Mouse (Mus musculus): ENCODE measurements around the gene Wnt6.
A peak's percentile ranks its signal among the peaks of the same experiment; 100 is the strongest.

Wnt6 gene

DNA sequence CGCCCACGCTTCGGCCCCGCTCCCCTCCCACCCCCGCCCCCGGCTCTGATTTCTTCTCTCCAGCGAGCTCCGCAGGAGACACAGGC, at the start of gene Wnt6:
Gene Wnt6, plus strand, starts transcription at position 48 of the 86 bp plus-strand sequence.
- DNase-seq (ENCODE audit: low spot score), result no peak

GRCm38 (mm10) chr1:74723748-74724147, 47.9 kb upstream of the Wnt6 start:
- DNase-seq (ENCODE audit: low spot score), result peak; percentile 66

DNA sequence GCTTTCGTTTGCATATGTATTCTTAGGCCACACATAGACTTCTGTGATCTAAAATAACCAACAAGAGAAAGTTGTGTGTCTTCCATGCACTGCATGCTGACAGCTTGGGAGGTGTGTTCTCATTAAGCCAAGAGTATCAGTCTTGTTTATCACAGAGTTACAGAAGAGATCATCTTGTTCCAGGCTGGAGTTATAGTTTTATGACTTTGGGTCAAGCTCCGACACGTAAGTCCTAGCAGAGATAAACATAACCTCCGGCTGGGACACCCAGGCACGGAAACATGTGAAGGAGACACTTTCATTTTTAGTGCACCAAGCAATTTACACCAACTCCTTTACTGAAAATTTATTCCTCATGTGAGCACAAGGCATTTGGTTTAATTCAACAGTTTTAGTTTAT, 45.6 kb upstream of the Wnt6 start:
- no peak for DNase-seq (ENCODE audit: low spot score)

- DNase-seq (ENCODE audit: low spot score), result no peak
These were observed 45.0 kb upstream of the Wnt6 start for GRCm38 (mm10) chr1:74726674-74727073.

DNA sequence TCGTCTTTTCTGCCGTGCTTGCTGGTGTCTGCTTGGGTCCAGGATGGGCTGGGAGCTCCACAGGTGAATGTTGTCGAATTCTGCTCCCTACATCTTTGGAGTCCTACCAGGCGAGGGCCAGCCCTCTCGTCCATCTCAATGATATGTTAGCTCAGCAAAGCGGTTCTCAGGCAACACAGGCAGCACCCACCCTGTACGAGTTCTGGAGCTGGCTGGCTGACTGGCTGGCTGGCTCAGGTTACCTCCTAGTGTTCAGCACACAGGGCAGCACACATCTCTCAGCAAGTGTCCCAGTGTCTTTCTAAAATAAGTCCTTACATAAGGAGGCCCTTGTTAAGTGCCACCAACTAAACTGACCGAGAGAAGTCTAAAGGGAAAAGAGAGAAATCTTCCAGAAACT, 43.2 kb upstream of the Wnt6 start:
- no peak for DNase-seq (ENCODE audit: low spot score)

- no peak for DNase-seq (ENCODE audit: low spot score)
These were observed 34.7 kb upstream of the Wnt6 start for GRCm38 (mm10) chr1:74736977-74737376.

DNA sequence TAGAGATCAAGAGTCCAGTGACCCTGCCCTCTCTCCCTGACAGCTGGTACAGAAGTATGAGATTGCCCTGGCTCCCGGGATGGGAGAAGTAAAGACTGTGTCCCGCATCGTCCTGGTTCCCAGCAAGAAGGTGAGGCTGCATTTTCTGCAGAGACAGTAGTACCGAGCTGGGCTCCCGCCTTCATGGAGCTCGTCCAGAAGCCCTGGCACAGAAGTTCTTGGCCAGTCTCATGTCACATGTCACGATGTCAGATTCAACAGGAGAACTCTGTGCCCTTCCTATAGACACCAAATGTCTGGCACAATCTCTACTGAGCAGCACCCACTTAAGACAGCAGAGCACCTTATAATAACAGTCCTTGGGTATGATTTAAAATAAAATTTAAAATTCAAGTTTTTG, 34.2 kb upstream of the Wnt6 start:
- DNase-seq (ENCODE audit: low spot score), result no peak

DNA sequence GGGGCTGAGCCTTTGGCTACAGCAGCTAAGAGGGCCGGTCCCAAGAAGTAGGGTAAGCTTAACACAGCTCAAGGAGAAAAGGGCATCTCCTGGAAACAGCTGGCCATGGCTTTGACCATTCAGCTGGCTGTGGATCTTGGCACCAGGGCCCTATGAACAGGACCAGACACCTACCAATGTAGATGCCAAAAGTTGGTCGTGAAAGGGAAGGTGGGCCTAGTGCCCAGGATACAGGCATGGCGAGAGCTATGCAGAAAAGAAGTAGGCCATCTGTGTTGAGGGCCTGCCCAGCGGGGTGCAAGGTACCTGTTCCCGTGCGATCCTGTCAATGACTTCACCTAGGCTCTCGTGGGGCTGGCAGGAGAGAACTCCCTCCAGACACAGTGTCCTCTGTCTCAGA, 30.8 kb upstream of the Wnt6 start:
- DNase-seq (ENCODE audit: low spot score), result no peak

DNA sequence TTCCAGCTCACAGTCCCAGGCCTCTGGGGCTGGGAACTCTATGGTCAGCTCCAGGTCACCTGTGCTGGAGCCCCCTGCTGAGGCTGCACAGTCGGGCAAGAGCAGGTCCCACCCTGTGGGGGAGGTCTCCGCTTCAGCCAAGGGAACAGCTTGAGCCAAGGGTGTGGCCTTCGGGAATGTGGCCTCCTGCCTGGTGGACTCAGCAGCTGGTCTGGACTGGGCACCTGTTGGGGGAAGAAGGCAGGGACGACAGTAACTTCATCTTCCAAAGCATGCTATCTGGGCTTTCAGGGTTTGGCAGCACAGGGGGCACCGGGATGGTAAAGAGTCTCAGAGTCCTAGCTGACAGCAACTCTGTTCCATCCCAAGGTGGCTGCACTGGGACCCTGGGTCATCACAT, 24.4 kb upstream of the Wnt6 start:
- no peak for DNase-seq (ENCODE audit: low spot score)

GRCm38 (mm10) chr1:74748643-74749271, 22.9 kb upstream of the Wnt6 start, which contains the start of gene Prkag3:
Prkag3 (minus strand) TSS chr1:74749221.
- DNase-seq (ENCODE audit: low spot score), result peak; percentile 87

GRCm38 (mm10) chr1:74749301-74749700, 22.4 kb upstream of the Wnt6 start:
- DNase-seq (ENCODE audit: low spot score), result peak; percentile 56

- no peak for DNase-seq (ENCODE audit: low spot score)
These were observed 21.0 kb upstream of the Wnt6 start for GRCm38 (mm10) chr1:74750683-74751082.

DNA sequence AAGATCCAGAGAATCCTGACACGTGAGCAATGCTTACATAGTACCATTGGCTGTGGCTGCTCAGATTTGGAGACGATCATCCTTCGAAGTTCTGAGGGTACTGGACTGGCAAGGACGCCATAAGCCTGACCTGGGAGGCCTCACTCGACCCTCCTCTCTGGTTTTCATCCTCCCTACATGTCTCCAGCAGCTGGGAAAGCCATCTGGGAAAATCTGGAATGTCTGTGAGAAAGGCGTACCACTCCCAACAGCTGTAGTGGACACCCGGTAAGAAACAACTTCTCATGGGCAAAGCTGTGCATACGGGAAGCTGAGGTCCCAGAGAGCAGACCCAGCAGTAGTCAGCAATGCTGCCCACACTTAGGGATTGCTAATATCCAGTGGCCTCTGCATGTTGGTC, 19.5 kb upstream of the Wnt6 start:
- DNase-seq (ENCODE audit: low spot score), result no peak

- no peak for DNase-seq (ENCODE audit: low spot score)
These were observed 18.9 kb upstream of the Wnt6 start for GRCm38 (mm10) chr1:74752833-74753232.

DNA sequence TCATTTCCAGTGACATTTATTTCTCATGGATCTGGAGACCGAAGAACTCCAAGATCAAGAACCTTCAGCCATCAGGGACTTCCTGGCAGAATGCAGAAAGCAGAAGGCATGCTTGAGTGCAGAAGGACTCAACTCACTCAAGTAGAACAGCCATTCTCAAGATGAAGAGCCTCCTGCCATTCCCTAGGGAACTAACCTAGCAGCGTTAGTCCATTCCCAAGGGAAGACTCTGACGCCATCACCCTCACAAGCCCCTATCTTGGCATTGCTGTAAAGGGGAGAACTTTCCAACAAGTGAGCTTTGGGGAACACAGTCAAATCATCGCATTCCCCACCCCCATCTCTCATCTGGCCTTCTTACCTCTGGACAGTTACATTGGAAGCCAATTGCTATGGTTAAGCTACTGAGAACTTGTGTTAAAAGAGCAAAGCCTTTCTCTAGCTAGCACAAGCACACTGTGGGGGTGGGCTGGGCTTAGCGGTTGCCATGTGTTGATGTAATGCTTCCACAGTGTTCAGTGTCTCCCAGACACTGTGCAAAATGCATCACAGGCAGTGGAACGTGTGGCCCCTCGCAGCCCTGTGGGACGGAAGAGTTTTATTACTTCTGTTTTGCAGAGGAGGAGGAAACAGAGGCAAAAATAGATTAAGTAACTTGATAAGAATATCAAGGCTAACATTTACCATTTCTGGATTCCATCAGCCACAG, 18.3 kb upstream of the Wnt6 start:
- DNase-seq (ENCODE audit: low spot score), result no peak

DNA sequence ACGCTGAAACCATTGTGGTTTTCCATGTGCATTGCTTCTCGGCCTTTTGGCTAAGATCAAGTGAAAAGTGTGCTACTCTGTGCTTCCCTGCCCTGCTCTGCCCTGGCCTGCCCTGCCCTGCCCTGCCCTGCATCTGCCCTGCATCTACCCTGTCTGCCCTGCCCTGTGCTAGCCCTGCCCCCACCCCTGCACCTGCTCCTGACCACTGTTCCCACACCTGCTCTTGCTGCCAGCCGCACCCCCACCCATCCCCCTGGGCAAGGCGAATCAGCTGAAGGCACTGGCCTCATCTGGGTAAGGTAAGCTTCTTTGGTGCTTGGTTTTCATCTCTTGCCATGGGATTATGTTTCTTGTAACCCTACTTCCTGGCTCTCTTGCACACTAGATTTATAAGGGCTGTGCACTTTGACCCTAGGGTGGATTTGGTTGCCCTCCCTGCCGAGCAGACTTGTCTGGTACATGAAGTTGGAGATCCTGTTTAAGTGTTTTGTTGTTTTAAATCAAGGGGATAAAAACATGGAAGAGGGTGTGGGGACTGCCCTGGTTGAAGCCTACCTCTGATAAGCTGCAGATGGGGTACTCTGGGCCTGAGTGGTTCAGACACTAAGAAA, 17.4 kb upstream of the Wnt6 start:
- DNase-seq (ENCODE audit: low spot score), result no peak

GRCm38 (mm10) chr1:74759773-74760172, 11.9 kb upstream of the Wnt6 start:
- DNase-seq (ENCODE audit: low spot score), result no peak

DNA sequence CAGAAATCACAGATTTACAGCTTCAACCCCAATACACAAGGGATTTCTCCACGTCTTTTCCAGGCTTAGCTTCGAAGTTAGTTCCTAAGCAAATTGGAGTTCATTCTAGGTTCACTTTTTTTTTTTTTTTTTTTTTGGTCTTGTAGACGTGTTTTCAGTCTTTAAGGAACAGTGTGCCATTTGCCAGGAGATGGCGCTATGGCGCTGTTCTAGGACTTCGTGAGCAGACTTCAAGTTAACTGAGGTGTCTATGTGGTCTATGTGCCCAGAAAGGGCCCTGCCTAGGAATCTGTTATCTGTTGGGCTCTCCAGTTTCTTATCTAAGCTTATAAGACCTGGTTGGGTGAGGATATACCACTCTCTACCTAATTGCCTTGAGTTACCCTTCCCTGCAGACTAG, 8.6 kb upstream of the Wnt6 start:
- DNase-seq (ENCODE audit: low spot score), result peak; percentile 88

GRCm38 (mm10) chr1:74770727-74771466, 795 bp upstream of the Wnt6 start:
- no peak for DNase-seq (ENCODE audit: low spot score)

DNA sequence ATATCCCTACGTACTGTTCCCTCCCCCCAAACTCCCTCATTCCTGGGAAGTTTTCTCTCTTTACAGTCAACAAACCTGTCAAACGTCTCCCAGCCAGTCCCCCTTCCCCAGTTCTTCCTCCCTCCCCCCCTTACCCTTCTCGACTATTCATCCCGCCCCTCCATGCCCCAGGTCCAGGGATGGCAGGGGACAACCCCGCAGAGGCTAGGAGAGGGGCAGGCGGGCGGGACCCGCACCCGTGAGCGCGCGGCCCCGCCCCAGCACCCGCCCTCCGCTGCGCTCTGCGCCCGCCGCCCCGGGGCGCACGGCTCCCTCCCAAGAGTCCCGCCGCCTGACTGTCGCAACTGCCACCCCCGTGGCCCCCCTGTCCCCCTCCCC, 236 bp upstream of the Wnt6 start:
- no peak for DNase-seq (ENCODE audit: low spot score)

GRCm38 (mm10) chr1:74771931-74772620, 384 bp downstream of the Wnt6 start:
- DNase-seq (ENCODE audit: low spot score), result peak; percentile 74

GRCm38 (mm10) chr1:74773136-74773535, 1.4 kb downstream of the Wnt6 start:
- DNase-seq (ENCODE audit: low spot score), result peak; percentile 82

GRCm38 (mm10) chr1:74774062-74774461, 2.4 kb downstream of the Wnt6 start:
- DNase-seq (ENCODE audit: low spot score), result peak; percentile 72
